Mouse (Mus musculus) cerebellum, adult 18-20 months (tissue): Measurements from ENCODE around the gene Foxp1.

Experiments
- DNase-seq, 2 experiments: peaks; one replicate each; pipeline ENCODE4 v3.0.0; 2021

The Foxp1 gene

DNA sequence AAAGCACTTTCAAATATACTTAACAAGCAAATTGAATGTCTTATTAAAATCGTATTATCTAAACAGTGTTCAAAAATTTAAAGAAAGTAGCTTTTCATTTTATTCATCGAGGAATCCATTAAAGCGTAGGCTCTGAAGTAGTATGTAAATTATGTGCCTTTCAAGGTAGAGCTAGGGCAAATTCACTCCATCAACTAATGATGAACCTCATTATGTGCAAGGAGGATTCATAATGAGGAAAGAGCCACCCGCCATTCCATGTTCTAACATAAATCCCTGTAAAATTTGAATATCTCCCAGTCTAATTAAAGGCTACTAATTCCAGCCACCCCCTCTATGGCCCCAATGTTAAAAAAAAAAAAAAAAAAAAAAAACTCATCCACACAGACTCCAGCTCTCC lies 319.7 kb downstream of the Foxp1 start:
- DNase-seq, result no peak

DNA sequence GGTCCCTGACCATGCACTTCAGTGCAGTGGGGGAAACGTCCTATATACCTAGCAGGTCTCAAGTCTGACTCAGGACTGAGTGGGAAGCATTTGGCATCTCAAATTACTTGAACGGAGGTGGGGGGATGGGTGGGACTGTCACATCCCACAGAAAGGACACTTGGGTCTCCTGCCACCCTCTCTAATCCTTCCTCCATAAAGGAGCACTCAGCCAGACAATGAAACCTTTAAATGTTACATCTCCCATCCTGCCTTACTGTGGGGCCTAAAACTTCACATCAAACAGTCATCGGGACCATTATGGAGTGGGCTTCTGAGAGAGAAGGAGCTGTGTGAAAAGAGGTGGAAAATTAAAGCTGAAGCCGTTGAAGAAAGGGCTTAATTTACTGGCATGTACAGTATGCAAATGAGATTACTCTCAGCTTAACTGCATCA lies 321.2 kb downstream of the Foxp1 start:
- no peak for DNase-seq

DNA sequence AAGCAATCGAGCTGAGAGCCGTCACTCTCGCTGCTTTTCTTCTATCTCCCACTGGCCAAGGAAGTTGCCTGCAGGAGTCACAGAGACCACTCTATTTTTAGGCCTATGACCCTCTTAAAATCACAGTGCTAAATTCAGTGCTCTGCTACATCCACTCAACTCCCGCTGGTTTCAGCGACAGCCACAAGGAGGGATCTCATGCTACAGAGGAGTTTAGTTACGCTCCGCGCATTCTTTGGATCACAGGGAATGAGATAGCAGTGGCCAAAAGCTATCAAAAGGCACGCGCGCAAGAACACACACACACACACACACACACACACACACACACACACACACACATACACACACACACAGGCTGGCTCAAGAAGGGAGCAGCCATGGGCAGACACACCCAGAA lies 321.9 kb downstream of the Foxp1 start:
- DNase-seq, result no peak

DNA sequence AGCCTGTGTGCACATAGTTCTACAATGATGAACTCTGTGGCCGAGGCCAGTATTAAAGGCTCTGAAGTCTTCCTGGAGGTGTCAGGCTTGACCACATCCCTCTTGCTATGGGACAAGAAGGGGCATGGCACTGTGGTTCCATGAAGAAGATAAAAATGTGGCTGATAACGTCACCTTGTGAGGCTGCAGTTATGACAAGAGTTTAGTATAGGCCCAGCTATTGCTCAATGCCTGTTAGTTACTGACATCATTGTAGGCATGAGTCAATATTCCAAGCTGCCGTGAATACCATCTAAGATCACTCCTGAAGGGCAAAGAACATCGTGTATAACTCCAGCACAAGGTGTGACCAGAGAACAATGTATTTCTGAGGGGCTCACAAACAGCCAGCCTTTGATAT lies 323.2 kb downstream of the Foxp1 start:
- no peak for DNase-seq

DNA sequence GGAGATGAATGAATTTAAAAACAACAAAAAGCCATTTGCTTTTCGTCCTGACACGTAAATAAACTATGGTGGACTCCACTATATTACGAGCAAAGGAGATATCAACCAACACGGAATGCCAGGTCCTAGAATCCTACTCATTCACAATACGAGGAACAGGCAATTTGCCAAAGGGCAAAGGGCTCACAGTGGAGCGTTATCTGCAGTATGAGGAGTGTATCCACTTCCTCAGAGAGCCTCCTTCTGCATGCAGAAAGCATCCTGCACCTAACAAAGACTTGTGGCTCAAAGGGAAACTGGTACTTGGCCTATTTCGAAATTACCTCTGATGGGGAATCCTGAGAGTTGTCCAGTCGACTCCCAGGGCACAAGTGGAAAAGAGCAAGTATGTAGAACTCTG lies 328.8 kb downstream of the Foxp1 start:
- DNase-seq, result no peak

DNA sequence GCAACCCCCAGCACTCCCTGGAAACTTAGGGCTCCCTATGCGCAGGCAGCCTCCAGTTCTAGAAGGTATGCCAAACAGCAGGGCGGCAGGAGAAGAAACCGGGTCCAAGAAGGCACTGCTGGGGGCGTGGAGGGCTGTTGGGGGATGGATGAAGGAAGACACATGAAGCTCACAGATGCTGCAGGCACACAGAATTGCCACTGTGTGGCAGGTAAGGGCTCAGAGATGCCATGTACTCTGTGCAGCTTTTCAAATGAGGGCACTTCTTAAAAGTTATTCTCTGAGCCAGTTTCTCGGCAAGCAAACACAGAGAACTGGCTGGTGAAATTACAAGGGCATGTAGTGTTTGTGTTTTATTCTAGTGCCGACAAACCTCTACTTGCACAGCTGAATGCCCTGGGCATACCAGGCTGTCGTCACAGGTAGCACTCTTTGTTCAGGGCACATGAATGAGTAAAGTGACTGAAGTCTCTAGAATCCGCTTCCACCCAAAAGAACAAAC lies 330.8 kb downstream of the Foxp1 start:
- DNase-seq, result no peak

DNA sequence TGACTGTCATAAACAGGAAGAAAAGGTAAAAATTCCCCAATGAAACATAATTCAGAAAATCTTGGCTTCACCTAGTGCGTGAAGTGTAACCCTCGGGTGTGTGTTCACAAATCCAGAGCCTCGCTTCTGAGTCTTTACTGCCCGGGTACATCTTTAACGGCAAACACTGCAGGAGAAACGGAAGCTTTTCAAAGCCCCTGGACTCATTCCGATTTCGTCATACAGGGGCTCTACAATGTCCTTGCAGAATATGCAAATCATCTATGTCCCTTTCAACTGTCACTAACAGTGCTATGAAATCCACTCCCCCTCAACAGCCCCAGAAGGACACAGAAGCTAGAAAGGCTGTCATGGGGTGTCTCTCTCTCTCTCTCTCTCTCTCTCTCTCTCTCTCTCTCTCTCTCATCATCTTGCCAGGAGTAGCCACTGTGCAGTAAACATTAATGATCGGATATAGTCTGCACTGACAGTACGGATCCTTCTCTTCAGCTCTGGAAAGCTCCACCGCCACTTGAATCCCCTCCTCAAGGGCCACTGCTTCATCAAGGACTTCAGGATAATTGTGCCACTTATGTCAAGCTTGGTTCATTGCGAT lies 331.4 kb downstream of the Foxp1 start:
- DNase-seq, result no peak

DNA sequence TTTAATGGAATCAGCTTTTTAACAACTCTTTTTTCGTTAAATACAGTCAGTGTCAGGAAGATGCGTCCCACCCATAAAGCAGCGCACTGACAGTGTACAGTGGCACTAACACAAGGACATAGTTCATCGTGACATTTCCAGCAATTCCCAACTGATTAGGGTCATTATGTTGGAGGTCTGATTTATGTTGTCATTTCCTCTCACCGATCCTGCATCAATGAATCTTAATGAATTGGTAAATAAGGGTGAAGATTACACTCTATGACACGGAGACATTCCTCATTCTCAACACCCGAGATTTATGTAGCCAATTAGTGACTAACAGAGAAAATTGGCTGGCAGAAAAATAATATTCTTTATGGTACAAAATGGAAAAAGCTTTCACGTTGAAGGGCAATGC lies 332.6 kb downstream of the Foxp1 start:
- DNase-seq, result no peak

DNA sequence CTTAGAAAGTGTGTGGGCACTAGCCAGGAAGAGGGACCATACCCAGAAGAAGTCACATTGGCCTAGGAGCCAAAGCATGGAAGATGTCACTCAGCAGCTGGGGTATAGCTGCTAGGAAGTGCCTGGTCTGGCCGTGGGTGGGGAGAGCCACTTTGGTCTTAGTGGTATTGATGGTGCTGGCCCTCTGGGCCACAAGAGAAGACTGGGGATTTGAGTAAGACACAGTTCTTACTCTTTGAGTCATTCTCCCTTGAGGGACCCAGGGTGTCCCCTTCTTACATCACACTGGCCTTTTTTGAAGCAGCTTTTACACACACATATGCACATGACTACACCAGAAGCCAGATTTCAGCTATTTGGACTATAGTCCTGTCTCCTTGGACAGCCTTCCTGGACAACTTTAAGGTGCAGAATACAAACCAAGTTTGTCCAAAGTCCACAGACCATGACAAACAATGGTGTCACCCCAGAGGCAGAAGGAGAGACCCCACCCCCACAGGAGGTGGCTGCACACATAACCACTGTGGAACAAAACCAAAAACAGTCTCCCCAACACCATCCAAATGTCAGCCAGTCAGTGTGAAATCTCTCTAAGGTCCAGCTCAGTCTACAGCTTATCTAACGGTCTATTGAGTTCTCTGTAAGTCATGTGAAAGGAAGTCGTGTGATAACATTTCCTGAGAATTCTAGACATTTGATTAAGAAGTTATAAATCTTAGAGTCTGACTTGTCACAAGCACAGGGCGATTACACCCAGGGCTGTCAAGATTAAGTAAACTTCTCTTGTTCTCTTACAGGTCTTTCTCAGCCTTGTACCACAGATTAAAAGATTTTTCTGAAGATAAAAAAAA lies 333.9 kb downstream of the Foxp1 start:
- no peak for DNase-seq

DNA sequence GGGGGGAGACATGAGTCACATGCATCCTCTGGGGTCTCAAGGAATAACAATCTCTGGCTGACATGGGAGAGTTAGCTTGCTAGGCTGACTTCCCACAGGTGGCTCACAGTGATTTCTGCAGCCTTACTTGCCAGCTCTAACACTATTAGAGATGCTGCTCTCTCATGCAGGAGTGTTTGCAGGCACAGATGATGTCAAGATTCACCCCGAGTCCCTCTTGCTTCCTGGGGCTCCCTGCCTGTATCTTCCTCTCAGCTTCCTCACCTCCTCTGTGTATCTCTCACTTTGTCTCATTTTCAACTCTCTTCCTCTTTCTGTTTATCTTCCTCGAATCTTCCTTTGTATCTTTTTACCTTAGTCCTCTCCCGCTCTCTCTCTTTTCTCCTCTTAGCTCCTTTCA lies 334.6 kb downstream of the Foxp1 start:
- no peak for DNase-seq

DNA sequence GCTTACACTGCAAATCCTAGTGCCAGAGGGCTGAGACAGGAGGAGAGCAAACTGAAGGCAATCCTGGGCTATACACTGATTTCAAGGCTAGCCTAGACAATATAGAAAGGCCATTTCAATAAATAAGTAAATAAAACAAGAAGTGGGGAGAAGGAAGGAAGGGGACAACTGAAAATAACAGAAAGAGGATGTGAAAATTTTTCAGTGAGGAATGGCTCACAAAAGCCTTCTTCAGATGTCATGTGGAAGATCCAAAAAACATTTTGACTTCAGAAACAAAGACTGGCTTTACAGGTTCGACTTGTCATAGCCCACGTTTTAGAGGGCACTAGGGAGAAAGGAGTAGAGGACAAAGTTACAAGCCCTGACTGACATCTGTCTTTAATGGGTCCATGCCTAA lies 335.1 kb downstream of the Foxp1 start:
- DNase-seq, result no peak

DNA sequence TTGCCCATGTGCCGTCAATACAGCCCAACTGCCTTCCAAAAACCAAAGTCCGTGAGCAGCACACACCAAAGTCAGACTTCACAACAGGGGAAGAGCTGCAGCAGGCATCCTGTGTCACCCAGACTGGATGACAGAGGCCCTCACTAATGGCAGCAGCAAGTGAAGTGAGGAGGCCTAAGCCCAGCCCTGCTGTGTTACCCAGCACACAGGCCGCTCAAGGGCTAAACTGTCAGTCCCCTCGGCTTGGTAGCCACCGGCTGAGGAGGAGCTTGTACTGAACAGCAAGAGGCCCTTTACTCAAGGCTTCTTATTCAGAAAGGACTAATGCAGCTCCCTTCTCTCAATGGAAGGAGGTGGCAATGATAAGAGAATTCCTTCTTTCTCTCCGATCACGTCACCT lies 336.0 kb downstream of the Foxp1 start:
- DNase-seq, result no peak

DNA sequence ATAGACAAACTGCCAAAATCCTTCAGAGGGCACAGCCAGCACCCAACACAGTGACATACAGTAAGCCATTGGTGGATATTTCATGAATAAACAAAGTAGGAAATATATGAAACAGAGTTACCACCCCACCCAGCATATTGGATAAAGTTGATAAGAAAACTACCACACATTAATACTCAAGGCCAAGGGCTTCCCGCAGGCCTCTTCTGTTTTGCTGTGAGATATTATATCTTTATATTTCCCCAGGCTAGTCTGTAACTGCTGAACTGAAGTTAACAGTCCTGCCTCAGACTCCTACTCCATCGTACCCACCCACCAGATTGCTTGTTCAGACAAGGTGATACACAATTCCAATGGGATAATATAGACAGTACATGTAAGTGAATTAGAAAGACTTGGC lies 336.7 kb downstream of the Foxp1 start:
- no peak for DNase-seq

DNA sequence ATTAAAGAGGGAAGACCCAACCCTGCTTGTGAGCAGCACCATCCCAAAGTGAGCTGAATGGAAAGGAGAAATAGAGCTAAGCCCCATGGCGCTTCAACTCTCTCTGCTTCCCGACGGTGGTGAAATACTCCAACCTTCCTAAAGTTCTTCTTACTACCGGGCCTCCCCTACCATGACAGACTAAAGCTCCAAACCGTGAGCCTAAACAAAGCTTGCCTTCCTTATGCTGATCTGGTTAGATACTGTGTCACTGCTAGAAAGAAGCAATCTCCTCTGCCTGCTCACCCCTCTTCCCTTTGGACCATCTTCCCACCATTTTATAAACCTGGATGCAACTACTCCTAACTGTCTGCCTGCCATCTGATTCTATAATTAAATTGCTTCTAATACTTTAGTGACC lies 338.5 kb downstream of the Foxp1 start:
- no peak for DNase-seq

DNA sequence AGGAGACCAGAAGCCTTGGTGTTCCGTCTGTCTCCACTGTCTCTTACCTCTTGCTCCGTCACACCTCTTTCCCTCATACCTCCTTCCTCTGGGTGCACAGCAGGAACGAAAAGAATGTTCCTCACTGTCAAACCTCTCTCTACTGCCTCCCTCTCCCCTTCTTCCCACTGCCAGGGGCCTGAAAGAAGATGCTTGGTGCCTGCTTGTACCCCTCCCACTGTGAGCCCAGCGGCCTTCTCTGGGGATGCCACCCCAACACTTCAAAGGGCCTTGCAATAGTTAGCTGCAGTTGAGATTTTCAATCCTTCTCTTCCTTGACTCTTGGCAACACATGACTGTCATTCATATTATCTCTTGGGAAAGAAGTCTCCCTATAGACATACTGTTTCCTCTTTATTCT lies 339.7 kb downstream of the Foxp1 start:
- no peak for DNase-seq

DNA sequence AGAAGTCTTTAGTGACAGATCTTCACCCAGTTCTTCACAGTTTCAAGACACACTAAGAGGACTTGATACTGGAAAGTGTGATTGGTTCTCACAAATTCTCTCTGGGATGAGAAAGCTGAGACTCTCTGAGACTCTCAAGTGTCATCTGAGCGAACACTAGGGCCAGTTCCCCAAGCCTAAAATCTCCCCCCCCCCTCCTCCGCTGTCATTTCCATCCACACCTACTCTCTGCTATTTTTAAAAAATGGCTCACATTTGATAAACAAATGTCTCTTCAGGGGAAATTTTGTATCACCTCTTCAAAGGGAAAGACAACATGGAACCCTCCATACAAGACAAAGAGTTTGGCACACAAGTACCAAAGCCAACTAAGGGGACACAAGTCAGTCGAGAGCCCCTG lies 346.3 kb downstream of the Foxp1 start:
- no peak for DNase-seq

DNA sequence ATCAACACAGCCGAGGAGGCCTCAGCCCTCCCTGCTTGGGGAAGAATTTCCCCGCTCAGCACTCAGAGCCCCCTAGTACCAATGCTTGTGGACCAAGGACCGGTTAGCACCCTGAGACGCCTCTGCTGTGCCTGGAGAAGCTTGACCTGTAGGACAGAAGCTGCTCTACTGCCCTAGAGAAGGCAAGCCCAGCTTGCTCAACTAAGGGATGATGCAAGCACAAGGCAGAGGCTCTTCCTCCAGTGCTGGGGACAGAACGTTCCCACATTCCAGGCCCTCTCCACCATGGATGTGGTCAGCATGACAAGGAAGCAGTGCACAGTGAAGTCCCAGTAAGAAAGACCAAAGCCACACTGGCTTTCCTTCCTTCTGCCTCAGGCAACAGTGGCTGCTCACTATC lies 347.1 kb downstream of the Foxp1 start:
- DNase-seq, result no peak

DNA sequence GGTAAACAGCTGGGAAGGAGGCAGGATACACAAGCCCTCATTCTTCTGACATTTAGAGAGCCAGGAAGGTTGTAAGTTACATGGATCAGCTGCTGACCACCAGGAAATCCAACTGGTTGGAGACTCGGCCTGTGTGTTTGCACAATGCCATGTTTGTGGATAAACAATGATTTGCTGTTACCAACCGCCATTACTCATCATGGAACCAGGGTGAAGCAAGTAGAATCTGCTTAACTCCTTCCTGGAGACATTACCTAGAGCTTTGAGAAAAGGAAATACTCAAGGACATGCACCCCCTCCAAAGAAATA lies 348.7 kb downstream of the Foxp1 start:
- DNase-seq, result no peak

DNA sequence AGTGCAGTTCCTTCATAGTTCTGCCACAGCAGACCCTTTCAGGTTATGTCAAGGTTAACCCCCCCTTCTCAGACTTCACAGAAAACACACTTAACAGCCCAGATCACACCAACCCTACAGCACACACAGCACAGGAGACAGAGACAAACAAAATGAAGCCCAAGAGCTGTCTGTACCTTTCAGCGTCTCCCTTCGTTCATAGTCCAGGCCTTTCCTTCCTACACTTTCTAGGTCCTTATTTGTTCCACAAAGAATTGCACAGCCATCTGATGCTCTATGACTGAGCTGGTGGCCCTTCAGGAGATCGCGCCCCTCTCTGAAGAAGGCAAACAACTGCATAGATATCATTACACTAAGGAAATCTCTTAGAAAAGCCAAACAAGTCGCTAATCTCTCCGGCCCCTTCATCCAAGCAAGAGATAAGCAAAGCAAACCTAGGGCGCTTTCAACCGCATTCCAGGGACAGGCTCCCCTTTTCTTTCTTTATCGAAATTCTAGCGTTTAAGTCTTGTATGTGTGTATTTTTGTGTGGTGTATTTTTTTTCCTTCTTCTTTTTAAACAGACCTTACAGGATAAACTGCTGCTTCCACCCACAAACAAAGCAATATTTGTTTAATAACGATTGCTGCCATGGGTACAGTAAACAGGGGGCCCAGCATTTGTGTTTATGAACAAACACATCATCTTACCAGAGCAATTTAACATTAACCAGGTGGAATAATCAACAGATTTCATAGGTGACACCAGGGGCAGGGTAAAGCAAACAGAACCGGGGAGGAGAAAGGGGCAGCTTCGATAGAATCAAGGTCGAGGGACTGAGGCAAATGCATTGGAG lies 349.2 kb downstream of the Foxp1 start:
- no peak for DNase-seq

DNA sequence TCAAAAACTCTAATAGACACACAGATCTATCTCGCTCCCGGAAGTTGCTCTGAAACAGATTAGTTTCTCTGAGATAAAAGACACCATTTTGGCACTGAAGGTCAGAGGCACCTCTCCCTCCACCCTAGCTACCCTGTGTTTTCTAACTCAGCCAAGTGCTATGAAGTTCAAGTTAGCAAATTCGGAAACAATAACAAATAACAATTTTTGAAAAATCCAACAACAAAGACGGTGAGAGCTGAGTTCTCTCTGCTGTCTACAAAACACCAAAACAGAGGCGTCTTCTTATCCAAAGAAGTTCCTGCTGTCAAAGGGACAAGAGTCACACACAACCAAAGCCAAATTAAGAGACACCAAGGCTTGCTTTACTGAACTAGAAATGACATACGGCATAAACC lies 349.9 kb downstream of the Foxp1 start:
- no peak for DNase-seq

DNA sequence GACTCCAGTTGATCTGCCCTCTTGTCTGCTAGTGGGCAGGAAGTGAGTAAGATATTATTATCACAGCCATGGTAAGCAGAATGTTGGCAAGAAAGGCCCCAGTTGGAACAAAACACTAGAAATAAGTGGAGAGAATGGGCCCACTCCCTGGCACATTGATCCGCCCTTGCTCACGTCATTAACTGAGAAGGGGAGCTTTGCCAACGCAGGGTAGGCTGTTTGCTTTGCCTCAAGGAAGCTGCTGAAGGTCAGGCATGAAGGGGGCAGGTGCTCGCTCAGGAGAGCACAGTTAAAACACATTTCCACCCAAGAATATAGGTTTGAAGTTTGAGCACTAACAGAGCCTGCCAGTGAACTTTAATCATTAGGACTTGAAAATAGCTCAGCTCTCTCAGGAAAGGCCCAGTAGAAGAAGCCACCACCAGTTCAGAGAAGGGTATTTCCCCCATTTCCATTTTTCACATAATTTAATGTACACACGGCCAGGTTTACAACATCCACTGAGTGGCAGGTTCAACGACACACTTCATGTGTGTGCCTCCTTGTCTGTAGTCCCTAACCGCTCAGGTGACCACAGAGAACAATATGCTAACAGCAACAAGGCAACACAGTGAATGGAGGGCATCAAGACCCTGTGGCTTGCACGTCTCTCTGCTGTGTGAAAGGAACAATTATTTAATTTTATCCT lies 350.5 kb downstream of the Foxp1 start:
- no peak for DNase-seq

DNA sequence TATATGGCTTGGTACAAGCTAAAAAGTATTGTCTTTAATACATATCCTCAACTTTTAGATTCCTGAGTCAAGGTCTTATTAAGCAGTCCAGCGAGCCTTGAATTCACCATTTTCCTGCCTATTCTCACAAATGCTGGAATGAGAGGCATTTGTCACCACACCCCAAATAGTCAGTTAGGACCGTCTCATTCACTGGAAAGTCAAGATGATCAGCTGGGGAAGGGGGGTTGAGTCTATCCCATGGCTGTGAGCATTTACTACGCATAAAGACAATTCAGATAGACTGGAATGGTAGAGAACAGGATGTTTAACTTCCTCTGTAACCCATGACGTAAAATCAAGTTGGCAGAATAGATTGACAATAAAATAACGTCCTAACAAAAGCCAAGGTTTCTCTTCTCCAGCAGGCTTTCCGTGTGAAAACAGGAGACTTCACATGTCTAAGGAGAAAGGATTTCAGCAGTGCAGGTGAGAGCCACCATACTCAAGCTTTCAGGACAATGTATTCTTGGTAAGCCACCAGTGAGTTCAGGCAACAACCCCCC lies 351.2 kb downstream of the Foxp1 start:
- DNase-seq, result no peak

DNA sequence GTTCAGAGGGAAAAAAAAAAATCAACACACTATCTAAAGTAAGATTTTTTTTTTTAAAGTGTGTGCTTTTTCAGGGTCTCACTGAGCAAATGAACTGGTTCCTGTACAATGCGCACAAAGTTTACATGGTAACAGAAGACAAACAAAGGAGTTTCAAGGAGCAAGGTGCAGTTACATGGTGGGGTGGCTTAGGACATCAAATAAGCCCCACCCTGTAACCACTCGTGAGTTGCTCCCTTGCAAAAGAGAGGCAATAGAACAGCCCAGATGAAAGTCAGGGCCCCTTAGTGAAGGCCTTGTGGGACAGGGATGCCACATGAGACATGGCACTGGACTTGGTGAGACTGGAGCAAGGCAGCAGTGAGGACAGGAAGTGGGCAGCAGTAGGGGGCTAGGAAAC lies 353.8 kb downstream of the Foxp1 start:
- no peak for DNase-seq
